Mouse (Mus musculus) kidney, postnatal 36 days (tissue): ENCODE measurements around the gene Lin7c.

ENCODE experiments used
- DNase-seq, 2 experiments: peaks; one replicate each; pipeline ENCODE4 v3.0.0; 2021 to 2022; ENCODE audit warnings: mixed read lengths in 2 of 2

Gene Lin7c

GRCm38 (mm10) chr2:109917496-109918413, 27.1 kb downstream of the Lin7c start, which contains the start of gene Lgr4:
TSS of gene Lgr4 (plus strand) at chr2:109917647.
- DNase-seq, result peak; percentile 97 to 98

- peak; percentile 76 to 83 for DNase-seq
These were observed 28.1 kb downstream of the Lin7c start for GRCm38 (mm10) chr2:109918592-109919262.

GRCm38 (mm10) chr2:109920471-109920870, 29.8 kb downstream of the Lin7c start:
- no peak for DNase-seq

GRCm38 (mm10) chr2:109921298-109922035, 30.8 kb downstream of the Lin7c start:
- DNase-seq, result no peak

DNA sequence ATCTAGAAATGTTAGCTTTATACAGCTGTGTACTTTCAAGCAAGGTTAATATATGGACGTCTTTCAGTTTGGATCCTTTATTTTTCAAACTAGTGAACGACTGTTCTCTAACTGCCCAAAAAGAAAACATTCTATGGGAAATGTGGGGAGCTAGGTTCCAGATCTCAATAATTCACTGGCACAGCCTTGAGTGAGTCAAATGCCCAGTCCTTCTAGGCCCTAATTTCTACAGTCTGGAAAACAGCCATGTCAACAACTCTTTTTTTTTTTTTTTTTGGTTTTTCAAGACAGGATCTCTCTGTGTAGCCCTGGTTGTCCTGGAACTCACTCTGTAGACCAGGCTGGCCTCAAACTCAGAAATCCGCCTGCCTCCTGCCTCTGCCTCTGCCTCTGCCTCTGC, 31.7 kb downstream of the Lin7c start:
- DNase-seq, result no peak

DNA sequence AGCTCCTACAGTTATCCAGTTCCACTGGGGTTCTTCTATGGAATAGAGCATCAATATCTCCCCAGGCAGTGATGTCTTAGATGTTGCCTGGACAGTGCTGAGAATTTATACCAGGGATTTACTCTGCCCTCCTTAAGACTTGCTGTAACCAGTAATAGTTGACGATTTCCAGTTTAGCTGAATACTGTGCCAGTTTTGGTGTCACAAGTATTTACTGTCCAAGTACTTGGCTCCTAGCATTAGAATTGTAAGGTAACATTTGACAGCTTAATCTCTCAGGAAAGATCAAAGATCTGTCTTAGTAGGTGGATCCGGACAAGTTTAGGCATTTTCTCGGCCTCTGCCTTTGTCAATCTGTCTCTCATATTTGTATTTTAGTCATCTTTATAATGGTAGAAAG, 32.4 kb downstream of the Lin7c start:
- DNase-seq, result no peak

DNA sequence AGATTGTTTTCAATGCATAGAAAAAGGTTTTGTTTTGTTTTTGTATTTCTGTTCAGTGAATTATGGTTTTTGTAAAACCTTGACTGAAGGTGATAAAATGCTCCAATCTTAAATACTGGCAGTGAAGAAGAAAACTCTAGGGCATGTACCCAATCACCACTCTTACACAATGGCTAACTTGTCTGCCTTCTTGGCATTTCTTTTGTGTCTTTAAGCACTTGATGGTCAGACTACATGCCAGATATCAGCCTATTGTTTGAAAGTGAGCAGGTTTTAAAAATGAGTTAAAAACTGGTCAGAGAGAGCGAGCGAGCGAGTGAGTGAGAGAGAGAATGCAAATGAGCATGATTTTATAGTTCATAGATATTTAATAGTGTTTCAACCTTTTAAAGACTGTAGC, 33.3 kb downstream of the Lin7c start:
- DNase-seq, result no peak

- no peak for DNase-seq
These were observed 36.3 kb downstream of the Lin7c start for GRCm38 (mm10) chr2:109926984-109927383.

GRCm38 (mm10) chr2:109927446-109927845, 36.8 kb downstream of the Lin7c start:
- peak; percentile 23 to 49 for DNase-seq

DNA sequence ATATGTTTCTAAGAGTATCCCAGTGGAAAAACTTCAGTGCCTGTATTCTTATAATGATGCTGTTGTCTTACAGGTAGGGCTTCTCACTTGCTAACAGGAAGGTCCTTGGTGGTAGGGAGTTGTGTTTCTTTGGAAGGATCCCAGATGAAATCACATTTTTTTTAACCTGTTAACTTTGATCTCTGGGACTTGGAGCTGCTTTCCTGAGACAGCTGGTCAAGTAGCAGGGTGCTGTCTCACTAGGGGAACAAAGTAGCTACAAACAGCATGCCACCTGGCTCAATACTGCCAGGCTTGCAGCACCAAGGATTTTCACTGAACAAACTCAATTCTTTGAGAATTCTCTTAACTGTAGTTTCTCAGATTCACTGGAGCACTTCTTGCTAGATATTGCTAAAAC, 37.2 kb downstream of the Lin7c start:
- DNase-seq, result no peak

DNA sequence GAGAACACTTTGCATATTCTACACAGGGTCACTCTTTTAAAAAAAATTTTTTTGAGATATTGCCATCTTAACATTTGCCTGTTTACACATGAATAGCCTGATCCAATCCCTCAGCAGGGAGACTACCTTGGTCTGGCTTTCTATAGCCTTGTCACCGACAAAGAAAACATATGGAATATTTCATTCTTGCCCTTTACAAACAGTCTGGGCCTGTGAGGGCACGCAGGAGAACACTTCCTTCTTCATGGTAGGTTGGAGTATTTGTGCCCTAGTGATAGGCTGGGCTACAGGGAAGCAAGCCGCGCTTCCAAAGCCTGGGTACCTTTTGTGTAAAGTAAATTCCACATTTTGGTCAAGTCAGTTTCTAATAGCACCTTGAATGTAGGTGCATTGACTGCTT, 38.1 kb downstream of the Lin7c start:
- DNase-seq, result no peak

GRCm38 (mm10) chr2:109929256-109929655, 38.6 kb downstream of the Lin7c start:
- DNase-seq, result no peak

GRCm38 (mm10) chr2:109930366-109930765, 39.7 kb downstream of the Lin7c start:
- no peak for DNase-seq

DNA sequence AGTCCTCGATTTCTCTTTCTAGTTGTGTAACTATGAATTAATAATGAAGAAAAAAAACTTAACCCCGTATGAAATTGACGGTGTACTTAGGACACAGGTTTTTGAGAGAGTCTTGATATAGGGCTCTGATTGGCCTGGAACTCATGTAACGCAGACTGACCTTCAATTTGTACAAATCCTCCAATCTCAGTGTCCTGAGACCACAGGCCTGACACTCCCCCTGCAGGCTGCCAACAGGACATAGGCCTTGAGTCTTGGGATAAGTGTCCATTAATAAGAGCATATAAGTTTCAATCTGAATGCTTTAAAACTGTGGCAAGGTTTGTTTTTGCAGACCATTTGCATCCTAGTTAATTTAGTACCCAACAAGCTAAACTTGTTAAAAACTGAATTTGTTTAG, 40.1 kb downstream of the Lin7c start:
- DNase-seq, result peak in 1 of 2 experiments; percentile 51

DNA sequence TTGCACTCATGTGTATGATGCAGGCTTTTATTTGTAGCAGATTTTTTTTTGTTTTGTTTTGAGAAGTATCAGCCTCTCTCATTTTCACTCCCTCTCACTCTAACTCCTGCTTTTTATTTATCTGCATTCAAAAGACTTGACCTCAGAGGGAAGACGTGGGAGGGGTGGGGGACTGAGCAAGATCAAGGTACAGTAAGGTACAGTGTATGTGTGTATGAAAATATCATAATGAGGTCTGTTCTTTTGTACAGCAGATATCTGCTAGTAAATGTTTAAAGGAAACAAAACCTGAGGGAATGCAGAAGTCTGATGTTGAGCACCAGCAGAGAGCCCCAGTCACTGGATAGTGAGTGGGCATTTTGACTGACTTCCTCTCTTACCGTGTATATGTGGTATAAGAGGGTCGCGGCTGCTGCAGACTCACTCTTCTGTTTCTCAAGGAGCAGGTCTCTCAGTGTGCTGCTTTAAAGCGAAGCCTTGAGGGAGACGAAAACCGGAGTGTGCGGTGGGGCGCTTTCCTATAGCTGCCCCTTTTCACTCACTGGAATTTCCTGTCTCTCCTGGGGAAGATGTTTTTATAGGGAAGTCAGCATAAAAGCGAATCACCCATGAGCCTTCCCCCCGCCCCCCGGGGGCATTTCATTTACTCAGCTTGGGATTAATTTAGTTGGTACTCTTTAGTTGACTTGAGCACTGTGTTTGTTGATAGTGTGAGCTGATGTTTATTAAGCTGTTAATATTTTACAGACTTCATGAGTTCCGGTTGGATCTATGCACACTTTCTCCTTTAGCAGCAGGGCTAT, 41.5 kb downstream of the Lin7c start:
- DNase-seq, result peak; percentile 69 to 70

GRCm38 (mm10) chr2:109933151-109933550, 42.5 kb downstream of the Lin7c start:
- peak in 1 of 2 experiments; percentile 22 for DNase-seq

GRCm38 (mm10) chr2:109934086-109934485, 43.4 kb downstream of the Lin7c start:
- DNase-seq, result no peak

- DNase-seq, result no peak
These were observed 44.5 kb downstream of the Lin7c start for GRCm38 (mm10) chr2:109935194-109935593.

DNA sequence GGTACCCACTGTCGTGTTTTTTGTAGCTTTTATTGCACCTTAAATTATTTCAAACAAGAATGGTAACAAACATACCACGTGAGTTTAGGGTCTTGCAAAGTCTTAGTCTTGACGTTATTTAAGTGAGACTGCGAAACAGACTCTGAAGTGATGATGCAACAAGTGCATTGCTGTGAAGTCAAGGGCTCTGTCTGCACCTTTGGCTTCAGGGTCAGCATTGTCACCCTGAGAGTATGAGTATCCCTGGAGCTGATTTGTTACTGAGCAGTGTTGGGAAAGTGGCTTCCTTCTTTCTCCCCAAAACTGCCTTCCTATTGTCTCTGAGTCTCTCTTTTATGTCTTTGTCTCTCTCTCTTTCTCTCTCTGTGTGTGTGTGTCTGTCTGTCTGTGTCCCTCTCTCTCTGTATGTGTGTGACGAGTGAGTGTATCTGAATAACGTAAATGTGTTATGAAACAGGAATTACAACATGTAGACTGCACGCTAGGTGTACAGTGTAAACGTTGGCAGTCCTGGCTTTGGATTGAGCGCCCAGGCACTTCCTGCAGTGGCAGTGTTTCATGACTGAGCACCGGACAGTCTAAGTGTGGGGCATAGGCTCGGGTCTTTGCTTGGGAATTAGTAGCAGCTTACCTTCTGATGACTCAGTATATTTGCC, 45.2 kb downstream of the Lin7c start:
- no peak for DNase-seq

DNA sequence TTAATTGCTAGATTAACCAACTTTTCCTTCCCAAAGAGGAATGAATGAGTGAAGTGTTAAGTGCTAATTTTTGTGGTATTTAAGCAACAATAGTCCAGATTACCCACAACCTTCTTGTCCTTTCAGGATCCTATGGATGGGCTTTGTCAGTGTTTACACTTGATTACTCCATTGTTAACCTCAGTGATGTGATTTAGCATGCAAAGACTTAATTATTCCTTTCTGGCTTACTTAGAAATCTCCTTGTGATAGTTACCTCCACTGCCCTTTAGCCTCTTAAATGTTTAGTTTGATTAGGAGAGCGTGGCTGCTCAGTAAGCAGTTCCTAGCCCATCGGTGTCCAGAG, 45.7 kb downstream of the Lin7c start:
- no peak for DNase-seq

- DNase-seq, result no peak
These were observed 51.4 kb downstream of the Lin7c start for GRCm38 (mm10) chr2:109941973-109942444.
